In genomic region chr11:98448191-98448790, GRCm38 (mm10) we compare ENCODE assay signal across 10 mouse cellular contexts. TPM values are rescaled to one million over a fixed set of nuclear protein-coding genes. Genes with fewer than 3 reads are reported as not detected.
A peak's percentile ranks its signal among the peaks of the same experiment; 100 is the strongest.
DNase-seq lines count a peak whose midpoint lies in the region; ATAC-seq and TF ChIP-seq lines count a peak whose summit lies in the region.
"Had no signal": no experiment of that assay in that cellular context is flagged by ENCODE, and none has a peak within 500 bp of the region (broad histone marks: within the 10 kb centered on the region; RNA-seq: fewer than 3 reads in every experiment).

No protein-coding gene starts in this region.

- TF ChIP-seq CTCF in gastrocnemius, adult 2 months (IDR thresholded peaks at IDR 0.05) = no peak
- TF ChIP-seq CTCF in G1E (IDR thresholded peaks at IDR 0.05; ENCODE audit: low read depth, low read length) = no peak
- no peak for TF ChIP-seq CTCF in lung, embryonic 14.5 days (IDR thresholded peaks at IDR 0.05; ENCODE audit: low read depth)

- H3K27ac ChIP-seq in gastrocnemius, adult 2 months = peak overlapping the region; percentile 69
- peak overlapping the region; percentile 96 for H3K27ac ChIP-seq in kidney, embryonic 15.5 days
- peak overlapping the region; percentile 94 for H3K27ac ChIP-seq in lung, embryonic 14.5 days (ENCODE audit: low read depth)

- intact Hi-C loops in gastrocnemius, adult 2 months (cut with DNase I) = no loop called here

- peak overlapping the region; percentile 35 for H3K9ac ChIP-seq in kidney, embryonic 15.5 days
- peak overlapping the region; percentile 58 for H3K9ac ChIP-seq in lung, embryonic 14.5 days

- WGBS in kidney, embryonic 15.5 days = 35% methylated on average over 13 of the region's 13 CpGs
- 33% methylated on average over 13 of the region's 13 CpGs for WGBS in lung, embryonic 14.5 days

- no peaks in the 10 kb centered on the region for H3K9me3 ChIP-seq in G1E (replicated peaks)
- H3K9me3 ChIP-seq in kidney, embryonic 15.5 days (replicated peaks) = no peaks in the 10 kb centered on the region
- no peaks in the 10 kb centered on the region for H3K9me3 ChIP-seq in lung, embryonic 14.5 days (ENCODE audit: low read depth, low read length)

- peak overlapping the region; percentile 35 for H3K4me3 ChIP-seq in gastrocnemius, adult 2 months
- H3K4me3 ChIP-seq in G1E (ENCODE audit: low read depth, low read length) = no peak overlapping the region; the same call in 1 of the 2 replicates
- H3K4me3 ChIP-seq in kidney, embryonic 15.5 days (replicated peaks) = peak overlapping the region; percentile 47
- H3K4me3 ChIP-seq in lung, embryonic 14.5 days (ENCODE audit: low read depth, low read length) = peak overlapping the region; percentile 45

- no peak for ATAC-seq in G1E (ENCODE audit: extremely low read depth, insufficient number of reproducible peaks, low FRiP score, poor library complexity, severe bottlenecking)
- peak; percentile 43; the same call in 1 of the 2 replicates for ATAC-seq in kidney, embryonic 15.5 days (replicated peaks; ENCODE audit: low FRiP score)
- no peak for ATAC-seq in lung, embryonic 14.5 days (ENCODE audit: insufficient read depth)

- H3K27me3 ChIP-seq in G1E (ENCODE audit: insufficient read depth, low read length) = peaks cover 73% of the 10 kb centered on the region
- H3K27me3 ChIP-seq in kidney, embryonic 15.5 days = peaks cover 29% of the 10 kb centered on the region
- peaks cover 23% of the 10 kb centered on the region for H3K27me3 ChIP-seq in lung, embryonic 14.5 days (ENCODE audit: insufficient read depth, low read length)

- peaks cover 9% of the 10 kb centered on the region for H3K4me1 ChIP-seq in G1E (ENCODE audit: insufficient read depth, low read depth, low read length)
- H3K4me1 ChIP-seq in kidney, embryonic 15.5 days = peaks cover 52% of the 10 kb centered on the region
- H3K4me1 ChIP-seq in lung, embryonic 14.5 days (ENCODE audit: insufficient read depth) = peaks cover 7% of the 10 kb centered on the region; the same call in 1 of the 2 replicates

- H3K36me3 ChIP-seq in G1E (replicated peaks) = no peaks in the 10 kb centered on the region
- H3K36me3 ChIP-seq in kidney, embryonic 15.5 days = peaks cover 20% of the 10 kb centered on the region
- peaks cover 14% of the 10 kb centered on the region for H3K36me3 ChIP-seq in lung, embryonic 14.5 days (ENCODE audit: insufficient read depth)

- DNase-seq in gastrocnemius, adult 2 months = no peak
- no peak for DNase-seq in gastrocnemius, postnatal 10 days
- peak; percentile 21 for DNase-seq in G1E (ENCODE audit: low spot score)
- peak; percentile 51 for DNase-seq in lung, embryonic 14.5 days
- no peak for DNase-seq in left cerebral cortex, adult 8-10 months (ENCODE audit: low spot score in 2 of 2)
- DNase-seq in left cerebral cortex, adult 11 months (ENCODE audit: low spot score) = no peak
- no peak for DNase-seq in cerebellum, adult 18-20 months
- DNase-seq: heart, postnatal 10 days had no signal

- peak overlapping the region; percentile 61 for H3K4me2 ChIP-seq in kidney, embryonic 15.5 days
- H3K4me2 ChIP-seq in lung, embryonic 14.5 days = peak overlapping the region; percentile 56

RNA-seq across cellular contexts. Expression of gene Grb7, which starts 2.1 kb away (rescaled TPM):
- not detected for total RNA-seq in gastrocnemius, adult 2 months (2021)
- under 1 TPM; 0.09 to 0.18 TPM for total RNA-seq in gastrocnemius, postnatal 10 days (2021)
- total RNA-seq in G1E (2014; fragmentation: Nextera tagmentation) (1.4 TPM in 1 of 2 replicates, not detected in the other), G1E (2017) (not detected in 2 replicates)
- polyA plus RNA-seq in G1E (2012) = 0.06 TPM in 1 of 2 replicates, not detected in the other
- 68.8 and 69.8 TPM in 2 replicates for polyA plus RNA-seq in kidney, embryonic 15.5 days (2015; fragmentation: Nextera tagmentation; extraction: Ambion mirVana)
- polyA plus RNA-seq in lung, embryonic 14.5 days (2014; fragmentation: Nextera tagmentation; extraction: Ambion mirVana) = 39.4 and 43.0 TPM in 2 replicates
- 1 to 10 TPM; 3.6 to 5.1 (median 4.7) TPM for total RNA-seq in left cerebral cortex, adult 8-10 months (2022)
- total RNA-seq: heart, postnatal 10 days had no signal
- polyA plus RNA-seq: C2C12 had no signal

RNA-seq across cellular contexts. Expression of gene Mien1, which starts 9.5 kb away (rescaled TPM):
- total RNA-seq in gastrocnemius, adult 2 months (2021) = 10 to 100 TPM; 30.3 to 37.4 TPM
- total RNA-seq in gastrocnemius, postnatal 10 days (2021) = 10 to 100 TPM; 28.0 to 31.6 TPM
- total RNA-seq in G1E (2014; fragmentation: Nextera tagmentation) (19.6 and 27.2 TPM in 2 replicates), G1E (2017) (63.9 and 75.0 TPM in 2 replicates)
- polyA plus RNA-seq in G1E (2012) = 44.3 and 45.5 TPM in 2 replicates
- polyA plus RNA-seq in kidney, embryonic 15.5 days (2015; fragmentation: Nextera tagmentation; extraction: Ambion mirVana) = 101 and 106 TPM in 2 replicates
- polyA plus RNA-seq in lung, embryonic 14.5 days (2014; fragmentation: Nextera tagmentation; extraction: Ambion mirVana) = 62.9 and 65.3 TPM in 2 replicates
- 100 to 1,000 TPM in 2 of 4 experiments, 10 to 100 TPM in 2; 93.7 to 114 (median 102) TPM for total RNA-seq in left cerebral cortex, adult 8-10 months (2022)

RNA-seq across cellular contexts. Expression of gene Erbb2, which starts 36.0 kb away (rescaled TPM):
- total RNA-seq in gastrocnemius, adult 2 months (2021) = 1 to 10 TPM; 1.6 to 1.9 TPM
- total RNA-seq in gastrocnemius, postnatal 10 days (2021) = 1 to 10 TPM; 7.2 to 8.7 TPM
- not detected in 2 replicates for total RNA-seq in G1E (2014; fragmentation: Nextera tagmentation)
- total RNA-seq in G1E (2017) = 0.05 TPM in 1 of 2 replicates, not detected in the other
- polyA plus RNA-seq in G1E (2012) = not detected in 2 replicates
- polyA plus RNA-seq in kidney, embryonic 15.5 days (2015; fragmentation: Nextera tagmentation; extraction: Ambion mirVana) = 46.2 and 48.0 TPM in 2 replicates
- 42.7 and 46.5 TPM in 2 replicates for polyA plus RNA-seq in lung, embryonic 14.5 days (2014; fragmentation: Nextera tagmentation; extraction: Ambion mirVana)
- total RNA-seq in left cerebral cortex, adult 8-10 months (2022) = 1 to 10 TPM; 2.0 to 2.6 (median 2.3) TPM

RNA-seq across cellular contexts. Expression of gene Pgap3, which starts 48.0 kb away (rescaled TPM):
- 1 to 10 TPM; 2.2 to 3.0 TPM for total RNA-seq in gastrocnemius, adult 2 months (2021)
- 1 to 10 TPM; 3.2 to 3.5 TPM for total RNA-seq in gastrocnemius, postnatal 10 days (2021)
- 2.2 and 7.4 TPM in 2 replicates for total RNA-seq in G1E (2014; fragmentation: Nextera tagmentation)
- 2.7 and 3.0 TPM in 2 replicates for total RNA-seq in G1E (2017)
- polyA plus RNA-seq in G1E (2012) = 7.5 and 9.1 TPM in 2 replicates
- 16.9 and 17.5 TPM in 2 replicates for polyA plus RNA-seq in kidney, embryonic 15.5 days (2015; fragmentation: Nextera tagmentation; extraction: Ambion mirVana)
- 10.9 and 11.6 TPM in 2 replicates for polyA plus RNA-seq in lung, embryonic 14.5 days (2014; fragmentation: Nextera tagmentation; extraction: Ambion mirVana)
- 10 to 100 TPM in 2 of 4 experiments, 1 to 10 TPM in 2; 8.5 to 11.1 (median 9.9) TPM for total RNA-seq in left cerebral cortex, adult 8-10 months (2022)

Comparison
In these comparisons a context has a peak if more than half of its experiments do, and no peak if none do; other contexts are left out.
1. DNase-seq: peak in G1E (single experiment) and lung, embryonic 14.5 days (single experiment); none in gastrocnemius, adult 2 months (single experiment), gastrocnemius, postnatal 10 days (single experiment), left cerebral cortex, adult 8-10 months (0 of 2), left cerebral cortex, adult 11 months (single experiment) and cerebellum, adult 18-20 months (0 of 2).
2. Peak in every context shown above with its lines, with median percentiles within 50 percentile points of each other: H3K27ac ChIP-seq.